Mouse (Mus musculus): ENCODE data around the gene Bst2.
"Not testable (repeated sequence)": the region's sequence is repeated elsewhere in the genome, so short reads cannot be mapped to it uniquely, and the experiment has no call there.

Gene Bst2

GRCm38 (mm10) chr8:71558958-71559690, 21.9 kb upstream of the Bst2 start:
- peak; percentile 87 for DNase-seq (ENCODE audit: low spot score)

GRCm38 (mm10) chr8:71558071-71558957, 21.1 kb upstream of the Bst2 start, which contains the start of gene Tmem221:
Gene Tmem221 (minus strand): TSS chr8:71558871.
- no peak for DNase-seq (ENCODE audit: low spot score)

- no peak for DNase-seq (ENCODE audit: low spot score)
Measured at GRCm38 (mm10) chr8:71554644-71555043, 17.4 kb upstream of the Bst2 start.

- no peak for DNase-seq (ENCODE audit: low spot score)
Measured at GRCm38 (mm10) chr8:71554001-71554400, 16.7 kb upstream of the Bst2 start.

GRCm38 (mm10) chr8:71552770-71553169, 15.5 kb upstream of the Bst2 start:
- DNase-seq (ENCODE audit: low spot score): no peak

GRCm38 (mm10) chr8:71550754-71551153, 13.5 kb upstream of the Bst2 start:
- no peak for DNase-seq (ENCODE audit: low spot score)

GRCm38 (mm10) chr8:71547590-71547989, 10.3 kb upstream of the Bst2 start:
- DNase-seq (ENCODE audit: low spot score): no peak

GRCm38 (mm10) chr8:71545053-71545452, 7.8 kb upstream of the Bst2 start:
- DNase-seq (ENCODE audit: low spot score): no peak

- DNase-seq (ENCODE audit: low spot score): no peak
Measured at GRCm38 (mm10) chr8:71543755-71544154, 6.5 kb upstream of the Bst2 start.

- peak; percentile 97 for DNase-seq (ENCODE audit: low spot score)
Measured at GRCm38 (mm10) chr8:71542632-71543343, 5.5 kb upstream of the Bst2 start, which contains the start of gene Mvb12a. Gene Mvb12a (plus strand): TSS chr8:71542922.

- no peak for DNase-seq (ENCODE audit: low spot score)
Measured at GRCm38 (mm10) chr8:71535663-71536062, 1.6 kb downstream of the Bst2 start.

GRCm38 (mm10) chr8:71534263-71534810, 2.9 kb downstream of the Bst2 start:
- DNase-seq (ENCODE audit: low spot score): no peak

- not testable (repeated sequence) for DNase-seq (ENCODE audit: low spot score)
Measured at GRCm38 (mm10) chr8:71530735-71531467, 6.4 kb downstream of the Bst2 start.

GRCm38 (mm10) chr8:71528362-71529073, 8.7 kb downstream of the Bst2 start:
- no peak for DNase-seq (ENCODE audit: low spot score)

- no peak for DNase-seq (ENCODE audit: low spot score)
Measured at GRCm38 (mm10) chr8:71527162-71527870, 9.9 kb downstream of the Bst2 start.

- DNase-seq (ENCODE audit: low spot score): no peak
Measured at GRCm38 (mm10) chr8:71526272-71526671, 11.0 kb downstream of the Bst2 start.

GRCm38 (mm10) chr8:71525226-71526050, 11.8 kb downstream of the Bst2 start, which contains the start of gene Ccdc194:
Gene Ccdc194 (minus strand): TSS chr8:71525711.
- no peak for DNase-seq (ENCODE audit: low spot score)

- DNase-seq (ENCODE audit: low spot score): peak; percentile 95
Measured at GRCm38 (mm10) chr8:71521634-71522033, 15.6 kb downstream of the Bst2 start.

Measured in urinary bladder, postnatal 14 days (tissue).